Mouse (Mus musculus): ENCODE results near the gene Fastkd5.

GRCm38 (mm10) chr2:130634006-130634738 is 4.3 kb upstream of the Fastkd5 start:
- no peak for TF ChIP-seq CTCF (IDR thresholded peaks at IDR 0.05; ENCODE audit: control insufficient read depth, insufficient read depth, insufficient read length)
- TF ChIP-seq MAX (IDR thresholded peaks at IDR 0.05), result no peak
- TF ChIP-seq MYOD1 (IDR thresholded peaks at IDR 0.05; ENCODE audit: control insufficient read depth, insufficient read length, low read depth), result no peak
- no peak for TF ChIP-seq CEBPB (IDR thresholded peaks at IDR 0.05; ENCODE audit: low read depth)
- TF ChIP-seq USF1 (IDR thresholded peaks at IDR 0.05; ENCODE audit: low read depth), result no peak

All from C2C12 (cell line).